Mouse (Mus musculus) left cerebral cortex, postnatal 10 days (tissue): ENCODE data around the gene 9630041A04Rik. TPM values are rescaled to one million over a fixed set of nuclear protein-coding genes. Genes with fewer than 3 reads are reported as not detected.

Experiments used
- DNase-seq, 2 experiments: peaks; one replicate each; pipeline ENCODE4 v3.0.0; 2021 to 2022; ENCODE audit warnings: low spot score in 2 of 2, mixed read lengths in 1 of 2; ENCODE audit errors: extremely low spot score in 1 of 2
- intact Hi-C: fragments of 180-260 bp; cut with DNase I; formaldehyde crosslinking; loops from one replicate; pipeline ENCODE4 v1.15.1; 2025
- total RNA-seq, 2 experiments: library from RNA; stranded (reverse); gene quantifications; 2 replicates each; pipeline ENCODE4 v1.2.3; 2021

The 9630041A04Rik gene
- total RNA-seq, 2 experiments from 2014 or later: not detected

GRCm38 (mm10) chr9:101911176-101911866 lies 49.7 kb downstream of the 9630041A04Rik start:
- no peak for DNase-seq
- intact Hi-C loops: no loop called here

DNA sequence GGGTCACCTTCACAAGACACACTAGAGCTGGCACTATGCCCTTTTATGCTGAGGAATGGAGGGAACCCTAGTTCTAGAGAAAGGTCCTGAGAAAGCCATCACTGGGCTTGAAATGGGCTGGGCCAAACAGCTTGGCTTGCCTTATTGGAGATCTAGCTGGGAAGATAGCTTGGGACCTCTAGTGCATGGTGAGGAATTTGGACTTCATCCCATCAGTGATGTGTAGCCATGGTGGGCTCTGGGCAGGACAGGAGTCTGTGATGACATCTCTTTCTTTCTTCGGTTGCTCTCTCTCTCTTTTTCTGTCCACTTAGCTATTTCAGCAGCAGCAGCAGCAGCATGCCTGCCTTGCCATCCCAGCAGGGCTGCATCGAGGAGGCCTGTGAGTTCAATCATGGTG lies 53.4 kb downstream of the 9630041A04Rik start:
- intact Hi-C loops: no loop called here
- no peak for DNase-seq

DNA sequence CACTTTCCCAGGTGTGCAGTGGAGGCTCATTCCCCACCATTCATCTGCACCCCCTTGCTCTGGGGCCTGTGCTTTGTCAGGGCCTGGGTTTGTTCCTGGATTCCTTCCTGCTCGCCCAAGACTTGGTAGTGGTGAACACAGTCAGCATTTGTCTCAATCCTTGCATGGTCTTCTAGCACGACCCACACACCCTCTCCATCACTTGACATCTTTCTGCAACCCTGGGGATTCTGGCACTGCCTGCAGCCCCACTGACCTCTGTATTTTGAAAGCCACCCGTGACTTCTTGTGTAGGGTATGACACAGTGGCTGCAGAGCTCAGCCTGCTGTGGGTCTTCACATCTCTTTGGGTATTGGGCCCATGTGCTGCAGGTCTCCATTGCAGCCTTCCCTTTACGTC lies 57.1 kb downstream of the 9630041A04Rik start:
- intact Hi-C loops: no loop called here
- DNase-seq: no peak

DNA sequence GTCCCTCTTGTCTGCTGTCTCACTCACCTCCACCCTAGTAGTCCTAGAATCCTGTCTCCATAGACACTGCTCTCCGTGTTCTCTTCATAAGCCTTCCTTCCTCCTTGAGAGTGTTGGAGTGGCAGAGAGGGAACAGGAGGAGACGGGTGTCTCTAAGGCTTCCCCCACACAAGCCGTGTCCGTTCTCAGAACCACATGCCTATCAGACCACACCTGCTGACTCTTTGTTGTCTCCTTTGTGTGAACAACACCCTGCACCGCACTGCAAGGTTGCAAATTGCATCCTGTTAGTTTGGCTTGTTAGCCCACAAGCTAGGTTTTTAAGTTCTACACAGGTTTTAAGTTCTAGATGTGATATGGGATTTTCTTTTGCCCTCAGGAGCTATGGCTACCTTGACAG lies 57.7 kb downstream of the 9630041A04Rik start:
- intact Hi-C loops: no loop called here
- DNase-seq: no peak

DNA sequence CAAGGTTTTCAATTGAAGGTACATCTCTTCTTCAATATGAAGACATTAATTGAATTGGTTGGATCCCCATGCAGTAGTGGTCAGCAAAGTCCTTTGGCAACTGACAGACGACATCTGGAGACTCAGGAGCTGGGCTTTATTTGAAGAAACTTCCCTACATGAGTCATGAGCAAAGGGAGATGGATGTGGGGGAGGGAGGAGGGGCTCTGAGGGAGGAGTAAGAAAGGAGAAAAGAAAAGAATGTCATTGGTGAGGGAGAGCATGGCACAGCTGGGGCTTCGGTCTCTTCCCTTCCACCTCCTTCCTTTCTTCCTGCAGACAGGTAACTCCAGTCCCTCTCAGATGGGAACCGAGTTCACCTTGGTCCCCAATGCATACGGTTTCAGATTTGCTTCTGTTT lies 61.2 kb downstream of the 9630041A04Rik start:
- intact Hi-C loops: no loop called here
- DNase-seq: no peak

GRCm38 (mm10) chr9:101924829-101925228 lies 63.2 kb downstream of the 9630041A04Rik start:
- intact Hi-C loops: no loop called here
- no peak for DNase-seq

- intact Hi-C loops: no loop called here
Observed at GRCm38 (mm10) chr9:101933946-101934573, 72.4 kb downstream of the 9630041A04Rik start.

GRCm38 (mm10) chr9:101934887-101935286 lies 73.2 kb downstream of the 9630041A04Rik start:
- no peak for DNase-seq
- intact Hi-C loops: no loop called here

More at GRCm38 (mm10) chr9:101933946-101934573, 72.4 kb downstream of the 9630041A04Rik start:
- DNase-seq: no peak

DNA sequence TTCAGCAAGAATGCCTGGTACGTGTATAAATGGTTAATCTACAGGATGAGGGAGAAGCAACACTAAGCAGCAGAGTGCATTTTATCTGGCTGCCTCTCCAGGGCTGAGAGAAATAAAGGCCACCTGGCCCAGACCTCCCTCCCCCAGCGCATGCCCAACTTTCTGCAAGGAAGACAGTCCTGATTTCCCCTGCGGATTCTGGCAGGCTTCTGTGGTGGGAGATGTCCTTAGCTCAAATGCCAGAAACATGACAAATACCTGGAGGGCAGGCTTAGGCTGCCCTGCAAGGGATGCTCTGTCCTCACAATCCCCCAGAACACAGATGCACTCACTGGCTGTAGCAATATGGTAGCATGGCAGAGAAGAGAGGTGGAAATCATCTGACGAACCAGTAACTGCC lies 76.4 kb downstream of the 9630041A04Rik start:
- intact Hi-C loops: no loop called here
- DNase-seq: no peak

- intact Hi-C loops: no loop called here
Observed at GRCm38 (mm10) chr9:101939006-101939405, 77.4 kb downstream of the 9630041A04Rik start.

GRCm38 (mm10) chr9:101940182-101940581 lies 78.5 kb downstream of the 9630041A04Rik start:
- DNase-seq: no peak

More at GRCm38 (mm10) chr9:101939006-101939405, 77.4 kb downstream of the 9630041A04Rik start:
- DNase-seq: peak; percentile 23 to 36

DNA sequence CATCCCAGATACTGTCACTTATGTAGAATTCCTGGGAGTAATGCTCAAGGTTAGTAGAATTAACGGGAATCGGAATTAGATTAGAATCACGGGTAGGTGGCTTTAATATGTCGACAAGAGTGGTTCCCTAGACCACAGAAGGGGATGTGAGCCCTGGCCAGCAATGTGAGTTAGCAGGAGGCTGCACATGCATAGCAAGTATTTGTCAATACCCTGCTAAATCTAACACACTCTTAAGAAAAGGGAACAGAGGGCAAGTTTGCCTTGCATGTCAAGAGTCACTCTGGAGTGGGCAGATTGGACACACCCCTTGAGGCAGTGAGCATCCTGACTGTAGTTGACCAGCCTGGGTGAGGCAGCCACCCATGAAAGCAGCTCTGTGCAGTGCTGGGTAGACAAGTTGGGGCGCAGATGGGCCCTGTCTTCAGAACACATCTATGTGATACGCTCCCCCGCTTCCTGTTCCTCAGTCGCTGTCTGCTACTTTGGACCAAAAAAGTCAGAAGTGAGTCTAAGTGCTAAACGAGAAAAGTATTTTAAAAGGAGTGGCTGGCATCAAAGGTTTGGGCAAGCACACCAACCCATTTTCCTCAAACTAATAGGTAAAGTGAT lies 80.5 kb downstream of the 9630041A04Rik start:
- intact Hi-C loops: no loop called here
- no peak for DNase-seq

More at GRCm38 (mm10) chr9:101940182-101940581, 78.5 kb downstream of the 9630041A04Rik start:
- intact Hi-C loops: no loop called here

- no peak for DNase-seq
- intact Hi-C loops: no loop called here
Observed at GRCm38 (mm10) chr9:101945326-101945725, 83.7 kb downstream of the 9630041A04Rik start.

DNA sequence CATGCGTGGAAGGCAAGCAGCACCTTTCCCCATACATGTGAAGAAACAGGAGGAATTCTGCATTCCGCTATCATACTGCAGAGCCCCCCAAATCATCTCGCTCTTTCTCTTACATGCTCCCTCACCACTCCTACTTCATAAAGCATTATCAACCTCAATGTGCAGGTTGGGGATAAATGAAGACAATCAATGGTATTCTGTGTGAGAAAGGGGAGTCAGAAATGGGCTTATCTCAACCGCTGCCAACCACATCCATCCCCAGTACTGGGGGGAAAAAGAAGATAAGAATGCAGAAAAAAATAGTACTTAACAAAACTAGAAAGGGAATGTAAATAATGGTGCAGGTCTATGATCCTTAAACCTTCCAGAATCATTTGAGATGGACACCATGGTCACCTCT lies 84.2 kb downstream of the 9630041A04Rik start:
- DNase-seq: no peak
- intact Hi-C loops: no loop called here

- intact Hi-C loops: no loop called here
Observed at GRCm38 (mm10) chr9:101950101-101950500, 88.5 kb downstream of the 9630041A04Rik start.

DNA sequence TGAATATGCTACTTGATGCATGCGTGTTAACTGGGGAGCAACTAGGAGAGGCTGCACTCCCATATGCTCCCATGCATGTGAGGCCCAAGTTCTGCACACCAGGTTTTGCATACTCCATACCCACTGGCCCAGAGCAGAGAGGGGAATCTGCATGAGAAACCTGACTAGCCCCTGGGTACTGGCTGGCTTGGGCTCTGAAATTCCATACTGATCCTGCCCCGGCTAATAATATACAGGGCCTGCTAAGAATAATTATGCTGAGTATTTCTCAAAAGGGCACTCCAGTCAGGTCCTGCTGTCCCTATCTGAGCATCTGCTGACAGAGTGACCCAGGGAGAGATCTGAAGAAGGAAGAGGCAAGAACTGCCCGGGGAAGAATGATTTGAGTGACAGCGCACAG lies 92.9 kb downstream of the 9630041A04Rik start:
- intact Hi-C loops: no loop called here
- no peak for DNase-seq

More at GRCm38 (mm10) chr9:101950101-101950500, 88.5 kb downstream of the 9630041A04Rik start:
- no peak for DNase-seq

GRCm38 (mm10) chr9:101956228-101956627 lies 94.6 kb downstream of the 9630041A04Rik start:
- intact Hi-C loops: no loop called here

GRCm38 (mm10) chr9:101971806-101972205 lies 110.2 kb downstream of the 9630041A04Rik start:
- intact Hi-C loops: no loop called here
- DNase-seq: peak in 1 of 2 experiments; percentile 50

More at GRCm38 (mm10) chr9:101956228-101956627, 94.6 kb downstream of the 9630041A04Rik start:
- DNase-seq: no peak

DNA sequence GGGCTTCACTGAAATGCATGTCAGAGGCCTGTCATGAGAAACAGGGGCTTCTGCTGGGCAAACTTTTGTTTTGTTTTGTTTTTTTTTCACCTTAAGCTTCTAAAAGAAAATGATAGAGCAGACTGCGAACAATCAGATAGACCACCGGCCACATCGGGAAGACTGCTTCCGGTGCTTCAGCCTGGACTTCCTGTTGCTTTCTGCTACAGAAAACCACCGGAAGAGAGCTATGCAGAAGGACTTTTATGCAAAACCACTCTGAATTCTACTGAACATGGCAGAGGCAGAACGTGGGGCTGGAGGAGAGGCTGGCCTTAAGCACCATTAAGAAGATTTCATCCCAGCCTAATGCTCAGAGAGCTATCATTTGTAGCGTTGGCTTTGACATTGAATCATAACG lies 110.7 kb downstream of the 9630041A04Rik start:
- intact Hi-C loops: no loop called here
- DNase-seq: no peak
